Mouse (Mus musculus) kidney, embryonic 14.5 days (tissue): Measurements from ENCODE around the gene Sh3bp4. TPM values are rescaled to one million over a fixed set of nuclear protein-coding genes. Genes with fewer than 3 reads are reported as not detected.

Experiments
- ATAC-seq: fragments of 200-750 bp; cut with Nextera tagmentation; 2 replicates; pipeline ENCODE4 v1.8.0; 2017; ENCODE audit warnings: moderate number of reproducible peaks, mild to moderate bottlenecking, moderate TSS enrichment, moderate library complexity; ENCODE audit not compliant: low FRiP score, low TSS enrichment
- H3K27ac ChIP-seq: fragments of 300-500 bp; sonication (generic); 2 replicates; pipeline ENCODE4 v1.5.1; 2014; ENCODE audit warnings: low read depth, mild to moderate bottlenecking, low read length, moderate library complexity, mixed read lengths
- H3K27me3 ChIP-seq: fragments of 300-500 bp; sonication (generic); 2 replicates; pipeline ENCODE4 v1.6.1; 2014; ENCODE audit warnings: mild to moderate bottlenecking, low read length; ENCODE audit not compliant: control insufficient read depth, insufficient read depth
- H3K36me3 ChIP-seq: fragments of 300-500 bp; sonication (generic); 2 replicates; pipeline ENCODE4 v1.6.1; 2014; ENCODE audit warnings: low read length, mixed read lengths; ENCODE audit not compliant: control insufficient read depth, insufficient read depth
- H3K4me1 ChIP-seq: fragments of 300-500 bp; sonication (generic); 2 replicates; pipeline ENCODE4 v1.6.1; 2014; ENCODE audit warnings: low read length, mixed read lengths; ENCODE audit not compliant: control insufficient read depth, insufficient read depth
- H3K4me2 ChIP-seq: fragments of 300-500 bp; sonication (generic); replicated peaks from 2 replicates; pipeline ENCODE4 v1.6.1; 2014; ENCODE audit warnings: low read depth, mild to moderate bottlenecking, low read length
- H3K4me3 ChIP-seq: fragments of 300-500 bp; sonication (generic); 2 replicates; pipeline ENCODE4 v1.5.1; 2014; ENCODE audit warnings: mild to moderate bottlenecking, low read length
- H3K9ac ChIP-seq: fragments of 300-500 bp; sonication (generic); 2 replicates; pipeline ENCODE4 v1.6.1; 2014; ENCODE audit warnings: low read depth, mild to moderate bottlenecking, low read length, moderate library complexity
- H3K9me3 ChIP-seq: fragments of 300-500 bp; sonication (generic); 2 replicates; pipeline ENCODE4 v1.6.1; 2016; ENCODE audit warnings: low read length; ENCODE audit not compliant: control insufficient read depth
- WGBS: fragments of 180-500 bp; shearing (Covaris S2); extraction: QIAGEN DNeasy Blood & Tissue Kit; methylation state at CpG from one replicate; pipeline ENCODE4 v1.1.7; 2014; 5-methylcytosine and 5-hydroxymethylcytosine counted together
- polyA plus RNA-seq: library from polyadenylated mRNA; unstranded; fragments of >200 nt; fragmentation: Nextera tagmentation; extraction: Ambion mirVana; gene quantifications from 2 replicates; pipeline ENCODE4 v1.2.1, GENCODE M21; 2014

Gene Sh3bp4
- polyA plus RNA-seq, 1 experiment from 2014 or later: 26.1 TPM

GRCm38 (mm10) chr1:89074678-89075077, 4.5 kb downstream of the Sh3bp4 start:
- ATAC-seq: no peak
- Histone ChIP-seq H3K27me3 (no peaks in the 10 kb centered on the region), H3K4me3 (no peak overlapping the region), H3K4me2 (no peak overlapping the region), H3K36me3 (no peaks in the 10 kb centered on the region), H3K9ac (no peak overlapping the region), H3K9me3 (no peaks in the 10 kb centered on the region), H3K27ac (no peak overlapping the region), H3K4me1 (peaks cover 24% of the 10 kb centered on the region)
- WGBS: 77% methylated on average over 6 of the region's 6 CpGs

GRCm38 (mm10) chr1:89075120-89075519, 4.9 kb downstream of the Sh3bp4 start:
- Histone ChIP-seq H3K27me3 (no peaks in the 10 kb centered on the region), H3K4me1 (peaks cover 24% of the 10 kb centered on the region), H3K4me3 (no peak overlapping the region), H3K27ac (no peak overlapping the region), H3K9me3 (no peaks in the 10 kb centered on the region), H3K36me3 (no peaks in the 10 kb centered on the region), H3K9ac (no peak overlapping the region), H3K4me2 (no peak overlapping the region)
- WGBS: 71% methylated on average over 8 of the region's 8 CpGs
- ATAC-seq: no peak

- 86% methylated on average over 9 of the region's 9 CpGs for WGBS
Measured at GRCm38 (mm10) chr1:89076777-89077176, 6.6 kb downstream of the Sh3bp4 start.

GRCm38 (mm10) chr1:89078240-89078639, 8.0 kb downstream of the Sh3bp4 start:
- H3K4me3 ChIP-seq: no peak overlapping the region
- WGBS: 88% methylated on average over 2 of the region's 2 CpGs
- no peak for ATAC-seq

More at GRCm38 (mm10) chr1:89076777-89077176, 6.6 kb downstream of the Sh3bp4 start:
- H3K4me3 ChIP-seq: no peak overlapping the region
- no peaks in the 10 kb centered on the region for H3K27me3 ChIP-seq
- H3K4me1 ChIP-seq: peaks cover 32% of the 10 kb centered on the region
- no peaks in the 10 kb centered on the region for H3K36me3 ChIP-seq
- H3K9ac ChIP-seq: no peak overlapping the region
- ATAC-seq: no peak
- no peak overlapping the region for H3K27ac ChIP-seq
- no peak overlapping the region for H3K4me2 ChIP-seq
- no peaks in the 10 kb centered on the region for H3K9me3 ChIP-seq

GRCm38 (mm10) chr1:89078730-89079129, 8.5 kb downstream of the Sh3bp4 start:
- Histone ChIP-seq H3K4me2 (no peak overlapping the region), H3K9ac (no peak overlapping the region), H3K36me3 (no peaks in the 10 kb centered on the region), H3K4me3 (no peak overlapping the region), H3K9me3 (no peaks in the 10 kb centered on the region), H3K4me1 (peaks cover 33% of the 10 kb centered on the region), H3K27me3 (no peaks in the 10 kb centered on the region), H3K27ac (no peak overlapping the region)
- no peak for ATAC-seq
- WGBS: 63% methylated on average over 9 of the region's 9 CpGs

More at GRCm38 (mm10) chr1:89078240-89078639, 8.0 kb downstream of the Sh3bp4 start:
- H3K4me1 ChIP-seq: peaks cover 35% of the 10 kb centered on the region
- H3K27ac ChIP-seq: no peak overlapping the region
- no peak overlapping the region for H3K9ac ChIP-seq
- no peaks in the 10 kb centered on the region for H3K27me3 ChIP-seq
- H3K36me3 ChIP-seq: no peaks in the 10 kb centered on the region
- no peaks in the 10 kb centered on the region for H3K9me3 ChIP-seq
- H3K4me2 ChIP-seq: no peak overlapping the region

GRCm38 (mm10) chr1:89079239-89079638, 9.0 kb downstream of the Sh3bp4 start:
- Histone ChIP-seq H3K4me1 (peaks cover 33% of the 10 kb centered on the region), H3K9me3 (no peaks in the 10 kb centered on the region), H3K27me3 (no peaks in the 10 kb centered on the region), H3K4me3 (no peak overlapping the region), H3K36me3 (no peaks in the 10 kb centered on the region), H3K27ac (no peak overlapping the region), H3K9ac (no peak overlapping the region), H3K4me2 (no peak overlapping the region)
- ATAC-seq: no peak
- WGBS: 52% methylated on average over 2 of the region's 2 CpGs

- H3K4me2 ChIP-seq: no peak overlapping the region
- no peak overlapping the region for H3K4me3 ChIP-seq
- H3K4me1 ChIP-seq: peaks cover 30% of the 10 kb centered on the region
- H3K27ac ChIP-seq: no peak overlapping the region
- H3K9ac ChIP-seq: no peak overlapping the region
- H3K36me3 ChIP-seq: no peaks in the 10 kb centered on the region
- 69% methylated on average over 8 of the region's 8 CpGs for WGBS
- no peaks in the 10 kb centered on the region for H3K9me3 ChIP-seq
- ATAC-seq: no peak
- no peaks in the 10 kb centered on the region for H3K27me3 ChIP-seq
Measured at GRCm38 (mm10) chr1:89080371-89080770, 10.2 kb downstream of the Sh3bp4 start.

GRCm38 (mm10) chr1:89080795-89081194, 10.6 kb downstream of the Sh3bp4 start:
- Histone ChIP-seq H3K4me1 (peaks cover 33% of the 10 kb centered on the region), H3K9me3 (no peaks in the 10 kb centered on the region), H3K9ac (no peak overlapping the region), H3K4me3 (no peak overlapping the region), H3K36me3 (no peaks in the 10 kb centered on the region), H3K27ac (no peak overlapping the region), H3K27me3 (no peaks in the 10 kb centered on the region), H3K4me2 (no peak overlapping the region)
- no peak for ATAC-seq
- 31% methylated on average over 5 of the region's 5 CpGs for WGBS

GRCm38 (mm10) chr1:89081371-89081770, 11.2 kb downstream of the Sh3bp4 start:
- no peak overlapping the region for H3K4me3 ChIP-seq
- no peak overlapping the region for H3K9ac ChIP-seq
- peaks cover 34% of the 10 kb centered on the region for H3K4me1 ChIP-seq
- WGBS: 57% methylated on average over 4 of the region's 4 CpGs
- no peaks in the 10 kb centered on the region for H3K36me3 ChIP-seq
- H3K4me2 ChIP-seq: no peak overlapping the region
- H3K27ac ChIP-seq: no peak overlapping the region
- no peaks in the 10 kb centered on the region for H3K27me3 ChIP-seq
- no peaks in the 10 kb centered on the region for H3K9me3 ChIP-seq
- ATAC-seq: no peak
